Mouse (Mus musculus) heart, postnatal 10 days (tissue): ENCODE measurements at regions not wholly inside any gene's neighbourhood (a gene's known extent, or its start where the extent isn't known, plus 50 kb on each side); places are given as distances from the start of the nearest gene placed in this dataset.

Experiments
- DNase-seq, 2 experiments: peaks; one replicate each; pipeline ENCODE4 v3.0.0; 2021
- intact Hi-C: fragments of 180-260 bp; cut with DNase I; formaldehyde crosslinking; loops from one replicate; pipeline ENCODE4 v1.15.1; 2025

GRCm38 (mm10) chr8:57705957-57706356 is 53.1 kb upstream of the Galnt7 start:
- intact Hi-C loops = no loop called here

GRCm38 (mm10) chr8:57704161-57704560 is 51.3 kb upstream of the Galnt7 start:
- intact Hi-C loops = no loop called here
- no peak for DNase-seq

More at GRCm38 (mm10) chr8:57705957-57706356, 53.1 kb upstream of the Galnt7 start:
- no peak for DNase-seq

GRCm38 (mm10) chr8:57702407-57703113 is 49.7 kb upstream of the Galnt7 start:
- intact Hi-C loops = no loop called here
- DNase-seq = peak; percentile 20 to 28
